Mouse (Mus musculus) heart, postnatal 0 days (tissue): ENCODE results near the gene Hcar2. TPM values are rescaled to one million over a fixed set of nuclear protein-coding genes. Genes with fewer than 3 reads are reported as not detected.

Experiments used
- ATAC-seq: fragments of 200-750 bp; cut with Nextera tagmentation; 2 replicates; pipeline ENCODE4 v1.8.0; 2017; ENCODE audit warnings: low read depth, moderate number of reproducible peaks, moderate library complexity; ENCODE audit not compliant: insufficient read depth
- DNase-seq: peaks from one replicate; pipeline ENCODE4 v3.0.0-alpha.2; 2016; ENCODE audit warnings: low spot score
- H3K27ac ChIP-seq: fragments of 300-500 bp; sonication (generic); 2 replicates; pipeline ENCODE4 v1.5.1; 2014; ENCODE audit warnings: low read depth, mild to moderate bottlenecking
- H3K27me3 ChIP-seq: fragments of 300-500 bp; sonication (generic); 2 replicates; pipeline ENCODE4 v1.6.1; 2014; ENCODE audit warnings: low read length, mixed read lengths; ENCODE audit not compliant: control insufficient read depth, insufficient read depth
- H3K36me3 ChIP-seq: fragments of 300-500 bp; sonication (generic); replicated peaks from 2 replicates; pipeline ENCODE4 v1.6.1; 2014; ENCODE audit warnings: low read length, mixed read lengths; ENCODE audit not compliant: control insufficient read depth, insufficient read depth
- H3K4me1 ChIP-seq: fragments of 300-500 bp; sonication (generic); 2 replicates; pipeline ENCODE4 v1.6.1; 2014; ENCODE audit warnings: antibody characterized with exemption; ENCODE audit not compliant: control insufficient read depth, insufficient read depth
- H3K4me2 ChIP-seq: fragments of 300-500 bp; sonication (generic); 2 replicates; pipeline ENCODE4 v1.6.1; 2014; ENCODE audit warnings: low read depth, mild to moderate bottlenecking, low read length, moderate library complexity
- H3K4me3 ChIP-seq: fragments of 300-500 bp; sonication (generic); 2 replicates; pipeline ENCODE4 v1.5.1; 2014; ENCODE audit warnings: low read depth, low read length
- H3K9ac ChIP-seq: fragments of 300-500 bp; sonication (generic); replicated peaks from 2 replicates; pipeline ENCODE4 v1.6.1; 2014; ENCODE audit warnings: low read depth, low read length, mixed read lengths
- H3K9me3 ChIP-seq: fragments of 300-500 bp; sonication (generic); replicated peaks from 2 replicates; pipeline ENCODE4 v1.6.1; 2016; ENCODE audit warnings: low read length; ENCODE audit not compliant: control insufficient read depth
- CTCF ChIP-seq: IDR thresholded peaks from 2 replicates; pipeline ENCODE4 v1.5.1; 2016; ENCODE audit warnings: antibody characterized with exemption, control low read depth, low read depth
- EP300 ChIP-seq: IDR thresholded peaks from 2 replicates; pipeline ENCODE4 v1.6.1; 2016; ENCODE audit warnings: antibody characterized with exemption, low read depth
- WGBS: fragments of 180-500 bp; shearing (Covaris S2); extraction: QIAGEN DNeasy Blood & Tissue Kit; methylation state at CpG from one replicate; pipeline ENCODE4 v1.1.7; 2014; 5-methylcytosine and 5-hydroxymethylcytosine counted together
- polyA plus RNA-seq: library from polyadenylated mRNA; unstranded; fragments of >200 nt; fragmentation: Nextera tagmentation; extraction: Ambion mirVana; gene quantifications from 2 replicates; pipeline ENCODE4 v1.2.1, GENCODE M21; 2015
- total RNA-seq: library from RNA; depleted of rRNA; stranded (reverse); fragments of >200 nt; gene quantifications from 2 replicates; pipeline ENCODE4 v1.2.3, GENCODE M21; 2014; ENCODE audit warnings: low replicate concordance

The Hcar2 gene
- total and polyA plus RNA-seq, 2 experiments from 2014 or later = not detected

DNA sequence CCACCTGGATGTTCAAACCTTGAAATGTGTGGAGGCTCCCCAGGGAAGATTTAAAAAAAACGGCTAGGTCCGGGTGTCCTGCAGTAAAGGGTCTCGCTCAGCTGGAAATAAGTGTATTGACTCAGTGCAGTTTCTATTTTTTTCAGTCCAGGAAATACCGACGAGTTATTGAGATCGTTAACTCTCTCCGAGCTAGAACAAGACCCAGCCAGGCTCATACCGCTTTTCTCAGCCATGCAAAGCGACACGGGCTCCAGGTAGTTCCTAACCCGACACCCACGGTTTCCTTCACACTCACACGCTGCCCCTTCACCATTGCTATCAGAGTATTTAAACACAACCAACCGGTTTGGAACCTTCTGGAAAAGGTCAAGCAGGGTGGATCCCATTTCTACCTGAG lies 12.8 kb upstream of the Hcar2 start:
- no peaks in the 10 kb centered on the region for H3K9me3 ChIP-seq
- H3K4me2 ChIP-seq = peak overlapping the region; percentile 27; the same call in 1 of the 2 replicates
- no peaks in the 10 kb centered on the region for H3K36me3 ChIP-seq
- H3K9ac ChIP-seq = no peak overlapping the region
- ATAC-seq = no peak
- DNase-seq = no peak
- no peak overlapping the region for H3K27ac ChIP-seq
- H3K4me1 ChIP-seq = no peaks in the 10 kb centered on the region
- H3K27me3 ChIP-seq = no peaks in the 10 kb centered on the region
- TF ChIP-seq CTCF = no peak
- no peak for TF ChIP-seq EP300
- H3K4me3 ChIP-seq = no peak overlapping the region
- 52% methylated on average over 14 of the region's 14 CpGs for WGBS

GRCm38 (mm10) chr5:123874177-123874576 lies 8.9 kb upstream of the Hcar2 start:
- ATAC-seq (no peak), DNase-seq (no peak)
- Histone ChIP-seq H3K27me3 (no peaks in the 10 kb centered on the region), H3K9me3 (no peaks in the 10 kb centered on the region), H3K4me2 (no peak overlapping the region), H3K4me3 (no peak overlapping the region), H3K9ac (no peak overlapping the region), H3K36me3 (no peaks in the 10 kb centered on the region), H3K27ac (no peak overlapping the region), H3K4me1 (no peaks in the 10 kb centered on the region)
- 74% methylated on average over 5 of the region's 5 CpGs for WGBS
- TF ChIP-seq CTCF (no peak), EP300 (no peak)

- no peak overlapping the region for H3K4me2 ChIP-seq
- 84% methylated on average over 4 of the region's 4 CpGs for WGBS
- no peak for ATAC-seq
- no peaks in the 10 kb centered on the region for H3K36me3 ChIP-seq
- DNase-seq = no peak
- TF ChIP-seq EP300 = no peak
- no peak for TF ChIP-seq CTCF
- no peak overlapping the region for H3K9ac ChIP-seq
- no peaks in the 10 kb centered on the region for H3K27me3 ChIP-seq
- no peaks in the 10 kb centered on the region for H3K9me3 ChIP-seq
- no peak overlapping the region for H3K27ac ChIP-seq
- no peaks in the 10 kb centered on the region for H3K4me1 ChIP-seq
- no peak overlapping the region for H3K4me3 ChIP-seq
These were observed 4.3 kb upstream of the Hcar2 start for GRCm38 (mm10) chr5:123869615-123870014.

GRCm38 (mm10) chr5:123866457-123866856 lies 1.2 kb upstream of the Hcar2 start:
- WGBS = 68% methylated on average over 4 of the region's 4 CpGs
- TF ChIP-seq EP300 (no peak), CTCF (no peak)
- Histone ChIP-seq H3K4me2 (no peak overlapping the region), H3K27ac (no peak overlapping the region), H3K9me3 (no peaks in the 10 kb centered on the region), H3K36me3 (no peaks in the 10 kb centered on the region), H3K4me3 (no peak overlapping the region), H3K27me3 (no peaks in the 10 kb centered on the region), H3K4me1 (no peaks in the 10 kb centered on the region), H3K9ac (no peak overlapping the region)
- ATAC-seq = no peak
- DNase-seq = no peak

GRCm38 (mm10) chr5:123863934-123864333 lies 1.4 kb downstream of the Hcar2 start:
- Histone ChIP-seq H3K36me3 (no peaks in the 10 kb centered on the region), H3K9ac (no peak overlapping the region), H3K4me3 (no peak overlapping the region), H3K4me2 (no peak overlapping the region), H3K9me3 (no peaks in the 10 kb centered on the region), H3K4me1 (no peaks in the 10 kb centered on the region), H3K27me3 (no peaks in the 10 kb centered on the region), H3K27ac (no peak overlapping the region)
- WGBS = 83% methylated on average over 14 of the region's 14 CpGs
- ATAC-seq (no peak), DNase-seq (no peak)
- TF ChIP-seq EP300 = no peak
- TF ChIP-seq CTCF = no peak
